Mouse (Mus musculus) testis, adult 2 months (tissue): Measurements from ENCODE around the gene Emc7.

Experiments
- CTCF ChIP-seq: fragments of 200-500 bp; IDR thresholded peaks from 2 replicates; pipeline ENCODE4 v1.5.1; 2012; ENCODE audit warnings: low read depth, mild to moderate bottlenecking, inconsistent platforms, low read length, moderate library complexity; ENCODE audit not compliant: control insufficient read depth, insufficient read depth, insufficient replicate concordance
- POLR2A ChIP-seq: fragments of 200-500 bp; IDR thresholded peaks from 2 replicates; pipeline ENCODE4 v1.6.1; 2012; ENCODE audit warnings: low read depth, mild to moderate bottlenecking, inconsistent platforms, low read length, moderate library complexity; ENCODE audit not compliant: control insufficient read depth

- TF ChIP-seq POLR2A (no peak), CTCF (no peak)
These were observed 27.9 kb downstream of the Emc7 start for GRCm38 (mm10) chr2:112482533-112483333.
